Mouse (Mus musculus): ENCODE measurements around the gene Dll4. TPM values are rescaled to one million over a fixed set of nuclear protein-coding genes. Genes with fewer than 3 reads are reported as not detected.

The Dll4 gene
- polyA plus RNA-seq, 1 experiment from 2014 or later: 5.7 TPM

DNA sequence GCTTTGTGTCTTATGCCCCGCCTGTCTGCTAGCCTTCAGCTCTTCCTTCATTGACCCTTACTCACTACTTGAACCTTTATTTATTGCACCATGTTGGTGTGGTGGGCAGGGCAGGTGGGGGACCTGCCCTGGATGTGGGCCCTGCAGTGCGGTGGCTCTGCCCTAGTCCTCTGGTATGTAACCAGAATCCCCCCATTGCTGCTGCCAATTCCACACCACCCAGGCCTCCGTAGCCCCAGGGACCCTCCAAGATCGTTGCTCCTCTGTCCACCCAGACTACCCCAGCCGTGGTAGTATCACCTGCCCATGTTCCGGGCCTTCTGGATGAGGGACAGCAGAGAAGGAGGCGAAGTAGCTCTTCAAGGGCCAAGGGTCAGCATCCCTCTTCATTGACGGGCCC, 28.1 kb downstream of the Dll4 start:
- Histone ChIP-seq H3K4me1 (peaks cover 17% of the 10 kb centered on the region), H3K27me3 (ENCODE audit: low read depth, poor library complexity, severe bottlenecking) (peaks cover 44% of the 10 kb centered on the region), H3K27ac (replicated peaks) (no peak overlapping the region), H3K4me3 (no peak overlapping the region), H3K36me3 (no peaks in the 10 kb centered on the region), H3K9me3 (replicated peaks) (no peaks in the 10 kb centered on the region)
- DNase-seq (ENCODE audit: low spot score): no peak
- WGBS: 86% methylated on average over 8 of the region's 8 CpGs

DNA sequence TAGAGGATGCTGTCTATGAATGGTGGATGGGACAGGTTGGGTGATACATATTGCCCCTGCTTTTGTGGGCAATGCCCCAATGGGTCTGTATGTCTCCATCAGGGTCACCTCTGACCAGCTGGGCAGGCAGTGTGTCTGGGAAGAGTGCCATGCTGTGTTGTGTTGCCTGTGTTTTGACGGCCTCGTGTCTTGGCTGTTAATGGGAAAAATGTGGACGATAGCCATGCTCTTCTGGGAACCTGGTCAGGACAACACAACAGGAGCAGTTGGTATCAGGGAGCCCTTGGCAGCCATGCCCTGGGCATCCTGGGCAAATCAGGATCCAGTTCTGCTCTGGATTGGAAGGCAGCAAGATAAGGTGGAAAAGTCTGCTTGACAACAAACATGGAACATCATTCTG, 29.5 kb downstream of the Dll4 start:
- WGBS: 91% methylated on average over 3 of the region's 3 CpGs

GRCm38 (mm10) chr2:119355651-119356050, 30.1 kb downstream of the Dll4 start:
- no peak for DNase-seq (ENCODE audit: low spot score)
- 24% methylated on average over 7 of the region's 7 CpGs for WGBS
- H3K27me3 ChIP-seq (ENCODE audit: low read depth, poor library complexity, severe bottlenecking): peaks cover 30% of the 10 kb centered on the region
- H3K4me1 ChIP-seq: peaks cover 11% of the 10 kb centered on the region
- no peak overlapping the region for H3K4me3 ChIP-seq
- peaks cover 3% of the 10 kb centered on the region; the same call in 1 of the 2 replicates for H3K9me3 ChIP-seq (replicated peaks)
- no peak overlapping the region for H3K27ac ChIP-seq (replicated peaks)
- no peaks in the 10 kb centered on the region for H3K36me3 ChIP-seq

More for the DNA sequence above, 29.5 kb downstream of the Dll4 start:
- no peak overlapping the region for H3K27ac ChIP-seq (replicated peaks)
- no peaks in the 10 kb centered on the region for H3K36me3 ChIP-seq
- H3K4me1 ChIP-seq: peaks cover 17% of the 10 kb centered on the region
- DNase-seq (ENCODE audit: low spot score): no peak
- H3K27me3 ChIP-seq (ENCODE audit: low read depth, poor library complexity, severe bottlenecking): peaks cover 35% of the 10 kb centered on the region
- H3K9me3 ChIP-seq (replicated peaks): no peaks in the 10 kb centered on the region
- no peak overlapping the region for H3K4me3 ChIP-seq

DNA sequence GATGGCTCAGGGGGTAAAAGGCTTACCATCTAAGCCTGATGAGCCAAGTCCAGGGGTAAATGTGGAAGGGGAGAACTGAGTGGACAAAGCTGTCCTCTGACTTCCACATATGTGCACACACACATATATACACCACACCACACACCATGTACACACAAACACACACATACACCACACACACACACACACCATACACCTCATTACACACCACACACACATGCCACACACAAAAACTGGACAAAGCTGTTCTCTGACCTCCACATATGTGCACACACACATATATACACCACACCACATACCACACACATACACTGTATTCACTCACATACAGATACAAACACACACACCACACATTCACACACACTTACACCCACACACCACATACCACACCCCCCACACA, 30.7 kb downstream of the Dll4 start:
- H3K9me3 ChIP-seq (replicated peaks): peaks cover 9% of the 10 kb centered on the region; the same call in 1 of the 2 replicates
- H3K4me1 ChIP-seq: peaks cover 5% of the 10 kb centered on the region
- no peak overlapping the region for H3K4me3 ChIP-seq
- H3K27me3 ChIP-seq (ENCODE audit: low read depth, poor library complexity, severe bottlenecking): peaks cover 23% of the 10 kb centered on the region
- no peaks in the 10 kb centered on the region for H3K36me3 ChIP-seq
- DNase-seq (ENCODE audit: low spot score): no peak
- H3K27ac ChIP-seq (replicated peaks): no peak overlapping the region

- 93% methylated on average over 5 of the region's 5 CpGs for WGBS
- Histone ChIP-seq H3K27me3 (ENCODE audit: low read depth, poor library complexity, severe bottlenecking) (peaks cover 18% of the 10 kb centered on the region), H3K4me3 (no peak overlapping the region), H3K36me3 (peaks cover 3% of the 10 kb centered on the region; the same call in 1 of the 2 replicates), H3K27ac (replicated peaks) (no peak overlapping the region), H3K9me3 (replicated peaks) (peaks cover 14% of the 10 kb centered on the region), H3K4me1 (no peaks in the 10 kb centered on the region; the same call in 1 of the 2 replicates)
- DNase-seq (ENCODE audit: low spot score): no peak
Observed at GRCm38 (mm10) chr2:119356805-119357204, 31.2 kb downstream of the Dll4 start.

DNA sequence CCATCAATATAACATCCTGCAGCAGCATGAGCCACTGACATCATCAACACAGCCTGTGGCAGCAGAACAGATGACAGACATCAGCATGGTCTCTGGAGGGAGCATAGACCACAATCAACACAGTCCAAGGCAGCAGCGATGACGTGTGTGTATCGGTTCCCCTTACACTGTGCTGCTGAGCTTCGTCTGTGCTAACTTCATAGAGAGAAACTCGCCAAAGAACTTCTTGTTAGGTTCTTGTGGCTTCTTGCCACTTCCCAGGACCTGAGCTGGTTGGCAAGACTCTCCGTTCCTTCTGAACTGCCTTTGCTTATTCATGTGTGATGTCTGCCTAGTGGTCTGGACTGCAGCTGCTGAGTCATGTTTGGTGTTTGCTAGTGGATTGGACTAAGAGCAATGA, 32.7 kb downstream of the Dll4 start:
- Histone ChIP-seq H3K4me1 (no peaks in the 10 kb centered on the region), H3K27ac (replicated peaks) (no peak overlapping the region), H3K9me3 (replicated peaks) (peaks cover 16% of the 10 kb centered on the region), H3K27me3 (ENCODE audit: low read depth, poor library complexity, severe bottlenecking) (peaks cover 6% of the 10 kb centered on the region; the same call in 1 of the 2 replicates), H3K36me3 (peaks cover 4% of the 10 kb centered on the region; the same call in 1 of the 2 replicates), H3K4me3 (no peak overlapping the region)
- 90% methylated on average over 6 of the region's 6 CpGs for WGBS
- DNase-seq (ENCODE audit: low spot score): no peak

DNA sequence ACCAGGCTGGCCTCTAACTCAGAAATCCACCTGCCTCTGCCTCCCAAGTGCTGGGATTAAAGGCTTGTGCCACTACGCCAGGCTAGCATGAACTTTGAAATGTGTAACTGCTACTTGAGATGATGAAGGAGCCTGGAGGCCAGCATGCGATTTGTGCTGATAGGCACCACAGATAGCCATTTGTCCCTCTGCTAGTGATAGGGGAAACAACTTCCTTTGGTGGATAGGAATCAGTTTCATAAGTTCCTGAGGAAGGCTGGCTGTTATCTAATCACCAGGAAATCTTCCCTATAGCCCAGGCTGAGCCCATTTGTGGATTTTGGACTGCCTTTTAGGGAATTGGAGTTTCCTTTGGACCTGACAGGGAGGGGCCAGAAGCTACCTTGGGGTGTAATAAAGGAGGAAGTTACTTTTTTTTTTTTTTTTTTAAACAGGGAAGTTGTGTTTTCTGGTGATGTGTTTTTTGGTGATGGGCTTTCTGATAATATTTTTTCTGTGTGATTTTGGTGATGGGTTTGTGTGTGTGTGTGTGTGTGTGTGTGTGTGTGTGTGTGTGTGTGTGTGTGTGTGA, 34.2 kb downstream of the Dll4 start:
- no peak for DNase-seq (ENCODE audit: low spot score)
- 97% methylated on average over 2 of the region's 2 CpGs for WGBS
- Histone ChIP-seq H3K9me3 (replicated peaks) (peaks cover 16% of the 10 kb centered on the region), H3K27me3 (ENCODE audit: low read depth, poor library complexity, severe bottlenecking) (no peaks in the 10 kb centered on the region), H3K4me1 (no peaks in the 10 kb centered on the region), H3K27ac (replicated peaks) (no peak overlapping the region), H3K36me3 (peaks cover 4% of the 10 kb centered on the region; the same call in 1 of the 2 replicates), H3K4me3 (no peak overlapping the region)

DNA sequence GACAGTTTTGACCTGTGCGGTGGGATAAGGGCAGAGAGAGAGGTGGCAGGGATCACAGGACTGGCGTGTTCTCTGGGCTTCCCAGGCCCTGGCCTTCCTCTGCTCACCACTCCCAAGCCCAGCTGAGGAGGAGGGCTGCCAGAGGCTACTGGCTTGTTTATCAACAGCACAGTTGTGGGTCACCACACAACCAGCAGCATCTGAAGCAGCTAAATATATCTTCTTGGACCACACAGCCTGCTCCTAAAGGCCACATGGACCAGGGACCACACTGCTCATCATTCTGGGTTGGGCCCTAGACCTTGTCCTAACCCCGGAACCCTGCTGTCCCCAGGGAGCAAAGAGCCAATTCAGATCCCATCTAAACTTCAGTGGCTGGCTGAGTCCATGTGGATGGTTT, 39.4 kb downstream of the Dll4 start:
- H3K27ac ChIP-seq (replicated peaks): no peak overlapping the region
- H3K36me3 ChIP-seq: peaks cover 27% of the 10 kb centered on the region
- H3K27me3 ChIP-seq (ENCODE audit: low read depth, poor library complexity, severe bottlenecking): no peaks in the 10 kb centered on the region
- peaks cover 16% of the 10 kb centered on the region for H3K9me3 ChIP-seq (replicated peaks)
- no peak overlapping the region for H3K4me3 ChIP-seq
- DNase-seq (ENCODE audit: low spot score): no peak
- WGBS: 87% methylated on average over 3 of the region's 3 CpGs
- H3K4me1 ChIP-seq: no peaks in the 10 kb centered on the region

- H3K4me1 ChIP-seq: no peaks in the 10 kb centered on the region
Observed at GRCm38 (mm10) chr2:119367346-119367745, 41.8 kb downstream of the Dll4 start.

GRCm38 (mm10) chr2:119370116-119370515, 44.5 kb downstream of the Dll4 start:
- Histone ChIP-seq H3K4me1 (no peaks in the 10 kb centered on the region), H3K27me3 (ENCODE audit: low read depth, poor library complexity, severe bottlenecking) (no peaks in the 10 kb centered on the region), H3K4me3 (no peak overlapping the region), H3K9me3 (replicated peaks) (no peaks in the 10 kb centered on the region), H3K27ac (replicated peaks) (no peak overlapping the region), H3K36me3 (peaks cover 74% of the 10 kb centered on the region)
- WGBS: 96% methylated on average over 10 of the region's 10 CpGs
- no peak for DNase-seq (ENCODE audit: low spot score)

More at GRCm38 (mm10) chr2:119367346-119367745, 41.8 kb downstream of the Dll4 start:
- Histone ChIP-seq H3K4me3 (no peak overlapping the region), H3K27ac (replicated peaks) (no peak overlapping the region), H3K9me3 (replicated peaks) (no peaks in the 10 kb centered on the region), H3K36me3 (peaks cover 46% of the 10 kb centered on the region), H3K27me3 (ENCODE audit: low read depth, poor library complexity, severe bottlenecking) (no peaks in the 10 kb centered on the region)
- 85% methylated on average over 3 of the region's 3 CpGs for WGBS
- no peak for DNase-seq (ENCODE audit: low spot score)

DNA sequence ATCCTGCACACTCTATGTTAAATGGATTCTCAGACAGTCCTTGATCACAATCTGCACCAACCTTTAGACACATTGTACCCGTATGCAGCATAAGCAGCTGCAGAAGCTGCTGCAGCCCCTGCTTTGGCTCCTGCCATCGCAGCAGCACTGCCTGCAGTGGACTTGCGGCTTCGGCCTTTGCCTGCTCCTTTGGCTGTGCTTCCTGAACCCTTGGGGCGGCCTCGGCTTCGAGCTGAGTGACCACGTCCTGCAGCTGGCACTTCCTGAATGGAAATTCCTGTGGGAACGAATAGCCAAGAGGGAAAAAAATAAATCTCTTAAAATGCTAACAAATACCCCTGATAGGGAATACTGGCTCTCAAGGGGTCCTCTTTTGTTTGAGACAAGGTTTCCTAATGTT, 51.7 kb downstream of the Dll4 start:
- no peaks in the 10 kb centered on the region for H3K9me3 ChIP-seq (replicated peaks)
- peaks cover 99% of the 10 kb centered on the region for H3K36me3 ChIP-seq
- no peak overlapping the region for H3K27ac ChIP-seq (replicated peaks)
- H3K27me3 ChIP-seq (ENCODE audit: low read depth, poor library complexity, severe bottlenecking): no peaks in the 10 kb centered on the region
- H3K4me3 ChIP-seq: no peak overlapping the region
- no peaks in the 10 kb centered on the region for H3K4me1 ChIP-seq
- 84% methylated on average over 9 of the region's 9 CpGs for WGBS
- DNase-seq (ENCODE audit: low spot score): no peak

DNA sequence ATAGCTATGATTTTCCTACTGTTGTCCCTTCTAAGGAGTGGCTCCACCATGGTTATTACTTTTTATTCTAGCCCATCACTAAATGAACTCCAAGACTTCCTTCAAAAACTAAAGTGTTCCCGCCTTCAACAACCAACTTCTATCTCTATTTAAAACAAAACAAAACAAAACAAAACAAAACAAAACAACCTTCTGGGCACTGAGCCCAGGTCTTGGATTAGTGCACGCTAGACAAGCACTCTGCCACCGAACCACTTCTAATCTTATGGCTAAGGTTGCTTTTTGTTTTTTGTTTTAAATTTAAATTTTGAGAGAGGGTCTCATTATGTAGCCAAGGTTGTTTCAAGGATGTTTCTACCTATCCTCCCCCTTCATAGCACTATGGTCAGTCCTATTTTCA, 52.2 kb downstream of the Dll4 start:
- peaks cover 99% of the 10 kb centered on the region for H3K36me3 ChIP-seq

GRCm38 (mm10) chr2:119379455-119379854, 53.9 kb downstream of the Dll4 start:
- no peak for DNase-seq (ENCODE audit: low spot score)
- H3K36me3 ChIP-seq: peaks cover 93% of the 10 kb centered on the region
- 92% methylated on average over 3 of the region's 3 CpGs for WGBS
- H3K4me3 ChIP-seq: no peak overlapping the region
- no peaks in the 10 kb centered on the region for H3K27me3 ChIP-seq (ENCODE audit: low read depth, poor library complexity, severe bottlenecking)
- H3K4me1 ChIP-seq: no peaks in the 10 kb centered on the region
- H3K9me3 ChIP-seq (replicated peaks): no peaks in the 10 kb centered on the region
- H3K27ac ChIP-seq (replicated peaks): no peak overlapping the region

More for the DNA sequence above, 52.2 kb downstream of the Dll4 start:
- H3K9me3 ChIP-seq (replicated peaks): no peaks in the 10 kb centered on the region
- H3K27ac ChIP-seq (replicated peaks): no peak overlapping the region
- H3K27me3 ChIP-seq (ENCODE audit: low read depth, poor library complexity, severe bottlenecking): no peaks in the 10 kb centered on the region
- DNase-seq (ENCODE audit: low spot score): no peak
- WGBS: 90% methylated on average over 3 of the region's 3 CpGs
- H3K4me3 ChIP-seq: no peak overlapping the region
- H3K4me1 ChIP-seq: no peaks in the 10 kb centered on the region
